Mouse (Mus musculus): ENCODE results near the gene Pak4. TPM values are rescaled to one million over a fixed set of nuclear protein-coding genes. Genes with fewer than 3 reads are reported as not detected.
A peak's percentile ranks its signal among the peaks of the same experiment; 100 is the strongest.

Pak4 gene
- polyA plus RNA-seq, 1 experiment: not detected

DNA sequence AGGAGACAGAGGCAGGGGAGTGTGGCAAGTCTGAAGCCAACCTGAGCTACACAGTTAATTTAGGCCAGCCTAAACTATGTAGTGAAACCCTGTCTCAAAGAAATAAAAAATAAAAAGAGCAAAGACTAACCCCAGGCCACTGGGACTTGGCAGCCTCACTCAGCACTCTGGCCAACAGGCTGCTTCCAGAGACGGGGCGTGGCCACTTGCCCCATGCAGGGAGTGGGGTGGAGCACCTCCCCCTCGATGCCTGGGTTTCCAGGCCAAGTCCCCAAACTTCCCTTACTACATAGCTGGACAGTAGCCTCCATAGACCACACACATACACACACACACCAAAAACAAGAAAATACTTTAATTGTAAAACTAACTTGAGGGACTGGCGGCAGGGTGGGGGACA lies 39.5 kb downstream of the Pak4 start:
- H3K4me1 ChIP-seq (ENCODE audit: control insufficient read depth, insufficient read depth, low read length): no peaks in the 10 kb centered on the region
- no peak overlapping the region for H3K4me3 ChIP-seq (ENCODE audit: insufficient read depth, low read depth, low read length)
- 59% methylated on average over 4 of the region's 4 CpGs for WGBS
- TF ChIP-seq POLR2A (IDR thresholded peaks at IDR 0.05; ENCODE audit: insufficient read depth, low read depth, low read length) (no peak), CTCF (IDR thresholded peaks at IDR 0.05; ENCODE audit: insufficient read depth, low read depth, low read length) (no peak)
- no peak overlapping the region for H3K27ac ChIP-seq (ENCODE audit: insufficient read depth, low read depth, low read length)

- H3K4me1 ChIP-seq (ENCODE audit: control insufficient read depth, insufficient read depth, low read length): no peaks in the 10 kb centered on the region
- no peak overlapping the region for H3K27ac ChIP-seq (ENCODE audit: insufficient read depth, low read depth, low read length)
- no peak overlapping the region for H3K4me3 ChIP-seq (ENCODE audit: insufficient read depth, low read depth, low read length)
- WGBS: 83% methylated on average over 6 of the region's 6 CpGs
- TF ChIP-seq POLR2A (IDR thresholded peaks at IDR 0.05; ENCODE audit: insufficient read depth, low read depth, low read length): no peak
- TF ChIP-seq CTCF (IDR thresholded peaks at IDR 0.05; ENCODE audit: insufficient read depth, low read depth, low read length): no peak
Measured at GRCm38 (mm10) chr7:28557708-28558107, 40.3 kb downstream of the Pak4 start.

DNA sequence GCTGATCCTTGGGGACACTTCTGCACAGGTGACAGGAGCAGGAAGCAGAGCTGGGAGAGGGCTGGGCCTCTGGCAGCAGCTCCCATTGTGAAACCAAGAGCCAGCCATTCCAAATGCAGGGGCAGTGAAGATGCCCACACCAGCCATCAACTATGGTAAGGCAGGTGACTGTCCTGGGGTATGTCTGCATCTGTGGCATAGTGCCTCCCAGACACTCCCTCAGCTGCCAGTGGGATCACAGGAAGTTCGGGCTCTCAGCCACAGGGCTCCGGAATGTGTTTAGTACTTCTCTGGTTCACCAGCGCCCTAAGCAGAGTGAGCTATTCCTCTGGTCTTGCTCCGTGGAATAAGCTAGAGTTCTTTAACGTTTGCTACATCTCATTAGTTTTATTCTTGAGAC lies 40.9 kb downstream of the Pak4 start:
- WGBS: 79% methylated on average over 5 of the region's 5 CpGs
- Histone ChIP-seq H3K27ac (ENCODE audit: insufficient read depth, low read depth, low read length) (no peak overlapping the region), H3K4me3 (ENCODE audit: insufficient read depth, low read depth, low read length) (no peak overlapping the region), H3K4me1 (ENCODE audit: control insufficient read depth, insufficient read depth, low read length) (no peaks in the 10 kb centered on the region)
- TF ChIP-seq CTCF (IDR thresholded peaks at IDR 0.05; ENCODE audit: insufficient read depth, low read depth, low read length) (no peak), POLR2A (IDR thresholded peaks at IDR 0.05; ENCODE audit: insufficient read depth, low read depth, low read length) (no peak)

DNA sequence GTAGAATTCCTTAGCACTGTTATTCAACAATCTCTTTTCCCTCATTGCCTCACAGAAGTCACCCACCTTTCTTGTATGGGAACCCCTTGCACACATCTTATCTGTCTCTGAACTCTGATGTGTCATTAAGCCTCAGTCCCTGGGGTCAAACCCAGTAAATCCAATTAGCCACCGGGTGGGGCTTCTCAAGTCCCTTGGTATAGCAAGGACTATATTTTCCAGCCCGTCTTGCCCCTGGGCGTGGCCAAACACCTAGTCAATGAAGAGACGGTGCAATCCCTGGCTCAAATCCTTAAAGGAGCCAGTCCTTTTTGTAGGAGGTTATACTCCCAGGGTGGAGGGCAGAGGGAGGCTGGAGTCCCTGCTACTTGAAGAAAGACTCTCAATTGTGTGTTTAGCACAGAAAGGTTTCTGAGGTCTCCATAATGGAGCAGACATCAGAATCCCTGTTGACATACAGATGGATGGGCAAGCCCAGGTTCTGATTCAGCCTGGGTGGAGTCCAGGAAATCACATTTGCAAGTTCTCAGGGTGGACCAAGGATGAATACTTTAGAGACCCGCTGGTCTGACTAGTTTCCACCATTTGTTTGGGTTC lies 41.9 kb downstream of the Pak4 start:
- TF ChIP-seq POLR2A (IDR thresholded peaks at IDR 0.05; ENCODE audit: insufficient read depth, low read depth, low read length) (no peak), CTCF (IDR thresholded peaks at IDR 0.05; ENCODE audit: insufficient read depth, low read depth, low read length) (no peak)
- 35% methylated on average over 5 of the region's 5 CpGs for WGBS
- Histone ChIP-seq H3K27ac (ENCODE audit: insufficient read depth, low read depth, low read length) (no peak overlapping the region), H3K4me1 (ENCODE audit: control insufficient read depth, insufficient read depth, low read length) (no peaks in the 10 kb centered on the region), H3K4me3 (ENCODE audit: insufficient read depth, low read depth, low read length) (no peak overlapping the region)

DNA sequence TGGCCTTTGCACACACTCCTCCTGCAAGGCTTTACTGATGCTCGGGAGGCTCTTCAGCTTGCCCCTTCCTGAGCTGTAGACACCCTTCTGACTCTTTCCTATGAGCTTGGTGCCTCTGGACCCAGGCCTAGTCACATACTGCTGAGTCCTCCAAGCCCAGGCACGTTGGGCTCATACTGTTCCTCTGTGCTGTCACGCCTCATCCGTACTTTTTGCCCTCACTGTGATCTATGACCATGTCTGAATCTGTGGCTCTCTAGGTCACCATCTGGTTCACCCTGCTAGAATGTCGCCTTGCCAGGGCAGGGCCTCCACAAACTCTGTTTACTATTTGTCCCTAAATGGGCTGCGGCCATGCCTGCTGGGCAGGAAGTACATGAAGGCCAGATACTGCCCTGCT lies 44.9 kb downstream of the Pak4 start:
- Histone ChIP-seq H3K4me3 (ENCODE audit: insufficient read depth, low read depth, low read length) (no peak overlapping the region), H3K4me1 (ENCODE audit: control insufficient read depth, insufficient read depth, low read length) (no peaks in the 10 kb centered on the region), H3K27ac (ENCODE audit: insufficient read depth, low read depth, low read length) (no peak overlapping the region)
- no peak for TF ChIP-seq POLR2A (IDR thresholded peaks at IDR 0.05; ENCODE audit: insufficient read depth, low read depth, low read length)
- 95% methylated on average over 6 of the region's 6 CpGs for WGBS

DNA sequence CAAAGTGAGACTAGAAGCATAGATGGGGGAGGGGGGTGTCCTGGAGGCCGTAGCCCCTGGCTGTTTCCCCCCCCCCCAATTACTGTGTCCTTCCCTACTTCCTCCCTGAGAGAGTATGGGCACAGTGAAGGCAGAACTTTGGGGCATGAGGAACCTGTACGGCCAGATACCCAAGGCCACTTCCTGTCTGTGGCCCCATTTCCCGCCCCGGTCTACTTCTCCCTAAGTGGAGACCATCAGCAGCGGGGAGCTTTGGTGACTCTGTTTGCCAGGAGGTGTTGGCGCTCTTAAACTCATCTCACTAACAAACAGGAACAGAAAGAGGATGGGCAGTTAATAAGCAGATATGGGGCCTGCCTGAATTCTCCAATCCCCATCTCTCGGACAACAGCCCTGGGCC lies 50.4 kb downstream of the Pak4 start:
- Histone ChIP-seq H3K27ac (ENCODE audit: insufficient read depth, low read depth, low read length) (no peak overlapping the region), H3K4me3 (ENCODE audit: insufficient read depth, low read depth, low read length) (no peak overlapping the region), H3K4me1 (ENCODE audit: control insufficient read depth, insufficient read depth, low read length) (peaks cover 14% of the 10 kb centered on the region)
- 75% methylated on average over 7 of the region's 7 CpGs for WGBS
- TF ChIP-seq CTCF (IDR thresholded peaks at IDR 0.05; ENCODE audit: insufficient read depth, low read depth, low read length) (no peak), POLR2A (IDR thresholded peaks at IDR 0.05; ENCODE audit: insufficient read depth, low read depth, low read length) (no peak)

DNA sequence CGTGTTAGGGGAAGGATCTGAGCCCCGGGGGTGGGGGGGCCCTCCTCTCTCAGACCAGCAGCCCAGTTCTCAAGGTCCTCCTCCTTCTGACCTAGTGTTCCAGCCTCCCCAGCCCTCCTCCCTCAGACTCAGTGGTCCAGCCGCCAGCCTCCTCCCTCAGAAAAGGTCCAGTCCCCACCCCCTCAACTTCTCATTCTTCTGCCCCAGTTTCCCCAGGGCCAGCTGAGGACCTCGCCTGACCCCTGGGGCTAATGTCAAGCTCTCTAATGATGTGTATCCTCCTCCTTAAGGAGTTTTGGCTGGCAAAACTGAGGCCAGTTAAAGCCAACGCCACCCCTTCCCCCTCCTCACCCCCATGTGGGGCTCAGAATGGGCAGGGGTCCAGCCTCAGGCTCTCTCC lies 50.8 kb downstream of the Pak4 start, which contains the start of gene Nccrp1:
Gene Nccrp1, minus strand, starts transcription at position 101 of the 400 bp plus-strand sequence.
- WGBS: 7% methylated on average over 5 of the region's 5 CpGs
- TF ChIP-seq CTCF (IDR thresholded peaks at IDR 0.05; ENCODE audit: insufficient read depth, low read depth, low read length) (no peak), POLR2A (IDR thresholded peaks at IDR 0.05; ENCODE audit: insufficient read depth, low read depth, low read length) (no peak)
- Histone ChIP-seq H3K4me3 (ENCODE audit: insufficient read depth, low read depth, low read length) (peak within 1 kb of the TSS; percentile 3), H3K27ac (ENCODE audit: insufficient read depth, low read depth, low read length) (no peak within 1 kb of the TSS), H3K4me1 (ENCODE audit: control insufficient read depth, insufficient read depth, low read length) (peaks cover 14% of the 10 kb centered on the region)

DNA sequence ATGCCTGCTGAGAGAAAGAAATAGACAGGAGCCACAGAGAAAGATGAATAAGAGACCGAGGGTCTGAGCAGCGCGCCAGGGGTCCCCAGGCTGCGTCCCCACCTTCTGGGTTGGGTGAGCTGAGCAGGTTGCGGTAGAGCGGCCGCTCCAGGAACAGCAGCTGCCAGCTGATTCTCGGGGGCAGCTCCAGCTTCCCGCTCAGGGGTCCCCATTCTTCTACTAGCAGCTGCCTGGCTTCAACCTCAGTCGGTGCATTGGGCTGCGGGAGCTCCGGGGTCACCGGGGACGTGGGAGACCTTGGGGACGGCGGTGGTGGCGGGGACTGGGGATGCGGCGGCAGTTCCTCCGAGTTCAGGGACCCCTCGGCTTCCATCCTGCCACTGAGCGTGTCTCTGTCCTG lies 51.3 kb downstream of the Pak4 start:
- WGBS: 3% methylated on average over 22 of the region's 22 CpGs
- peaks cover 14% of the 10 kb centered on the region for H3K4me1 ChIP-seq (ENCODE audit: control insufficient read depth, insufficient read depth, low read length)
- no peak overlapping the region for H3K27ac ChIP-seq (ENCODE audit: insufficient read depth, low read depth, low read length)
- TF ChIP-seq POLR2A (IDR thresholded peaks at IDR 0.05; ENCODE audit: insufficient read depth, low read depth, low read length) (no peak), CTCF (IDR thresholded peaks at IDR 0.05; ENCODE audit: insufficient read depth, low read depth, low read length) (no peak)
- peak overlapping the region; percentile 3 for H3K4me3 ChIP-seq (ENCODE audit: insufficient read depth, low read depth, low read length)

GRCm38 (mm10) chr7:28545891-28546210 lies 52.1 kb downstream of the Pak4 start:
- H3K4me1 ChIP-seq (ENCODE audit: control insufficient read depth, insufficient read depth, low read length): peaks cover 14% of the 10 kb centered on the region
- H3K27ac ChIP-seq (ENCODE audit: insufficient read depth, low read depth, low read length): no peak overlapping the region
- TF ChIP-seq CTCF (IDR thresholded peaks at IDR 0.05; ENCODE audit: insufficient read depth, low read depth, low read length) (0 out of 2 replicates have a peak, but pooled peaks have one; percentile 11), POLR2A (IDR thresholded peaks at IDR 0.05; ENCODE audit: insufficient read depth, low read depth, low read length) (no peak)
- no peak overlapping the region for H3K4me3 ChIP-seq (ENCODE audit: insufficient read depth, low read depth, low read length)
- 68% methylated on average over 7 of the region's 7 CpGs for WGBS
